Mouse (Mus musculus) heart, postnatal 14 days (tissue): ENCODE measurements around the gene Dph3. TPM values are rescaled to one million over a fixed set of nuclear protein-coding genes. Genes with fewer than 3 reads are reported as not detected.
A peak's percentile ranks its signal among the peaks of the same experiment; 100 is the strongest.

Source experiments
- DNase-seq, 2 experiments: peaks; one replicate each; pipeline ENCODE4 v3.0.0; 2021 to 2022
- intact Hi-C: fragments of 180-260 bp; cut with DNase I; formaldehyde crosslinking; loops from one replicate; pipeline ENCODE4 v1.15.1; 2025
- total RNA-seq, 2 experiments: library from RNA; stranded (reverse); gene quantifications; 2 replicates each; pipeline ENCODE4 v1.2.3; 2021

Dph3 gene
- total RNA-seq, 2 experiments from 2014 or later, result 74.5 to 86.9 TPM

- intact Hi-C loops, result loop anchor here (1.0 to 5.0 kb wide), 4 partner anchors 45 to 370 kb away; no protein-coding TSS in a partner anchor
- DNase-seq, result peak; percentile 66 to 78
These were observed 53.0 kb downstream of the Dph3 start for GRCm38 (mm10) chr14:32032522-32032921.

Other genes starting within 250 kb of the Dph3 start
- 10 to 100 TPM; 12.8 to 17.8 TPM for gene Galnt15, start 56.7 kb downstream of the Dph3 start, total RNA-seq
- gene Oxnad1, start 355 bp downstream of the Dph3 start, total RNA-seq, result 10 to 100 TPM; 43.4 to 51.9 TPM
- gene Msmb, start 56.3 kb upstream of the Dph3 start, total RNA-seq, result not detected
- 100 to 1,000 TPM; 139 to 150 TPM for gene Ncoa4, start 74.1 kb upstream of the Dph3 start, total RNA-seq
- 100 to 1,000 TPM; 163 to 177 TPM for gene Timm23, start 116.2 kb upstream of the Dph3 start, total RNA-seq
- gene Parg, start 116.2 kb upstream of the Dph3 start, total RNA-seq, result 10 to 100 TPM; 20.8 to 28.6 TPM
- gene Ogdhl, start 236.3 kb upstream of the Dph3 start, total RNA-seq, result 10 to 100 TPM; 38.5 to 42.8 TPM